Mouse (Mus musculus): ENCODE measurements at regions not wholly inside any gene's neighbourhood (a gene's known extent, or its start where the extent isn't known, plus 50 kb on each side); places are given as distances from the start of the nearest gene placed in this dataset.

DNA sequence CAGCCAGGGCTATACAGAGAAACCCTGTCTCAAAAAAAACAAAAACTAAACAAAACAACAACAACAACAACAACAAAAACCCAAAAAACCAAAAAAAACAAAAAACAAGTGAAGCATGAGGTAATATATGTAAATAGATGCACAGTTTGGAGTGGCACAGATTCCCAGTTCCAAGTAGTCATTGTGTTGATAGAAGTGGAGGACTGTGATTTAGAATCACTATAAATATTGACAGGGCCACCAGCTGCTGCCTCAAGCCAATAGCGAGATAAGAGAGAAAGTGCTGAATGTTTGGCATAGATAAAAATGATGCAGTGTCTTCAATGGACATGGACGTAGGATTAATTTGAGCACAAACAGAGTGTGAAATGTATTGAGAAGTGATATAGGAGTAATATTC lies 266.9 kb upstream of the Cntnap5a start:
- DNase-seq (ENCODE audit: low read depth) = peak; percentile 27
- no peak for TF ChIP-seq POLR2A (IDR thresholded peaks at IDR 0.05; ENCODE audit: borderline replicate concordance, extremely low read depth, insufficient read depth, insufficient read length, poor library complexity, severe bottlenecking)
- no peak for TF ChIP-seq CTCF (IDR thresholded peaks at IDR 0.05; ENCODE audit: borderline replicate concordance, extremely low read depth, insufficient read depth, insufficient read length)

- TF ChIP-seq CTCF (IDR thresholded peaks at IDR 0.05; ENCODE audit: borderline replicate concordance, extremely low read depth, insufficient read depth, insufficient read length) (no peak), POLR2A (IDR thresholded peaks at IDR 0.05; ENCODE audit: borderline replicate concordance, extremely low read depth, insufficient read depth, insufficient read length, poor library complexity, severe bottlenecking) (no peak)
- peak; percentile 63 for DNase-seq (ENCODE audit: low read depth)
Observed at GRCm38 (mm10) chr1:115422491-115422890, 262.1 kb upstream of the Cntnap5a start.

DNA sequence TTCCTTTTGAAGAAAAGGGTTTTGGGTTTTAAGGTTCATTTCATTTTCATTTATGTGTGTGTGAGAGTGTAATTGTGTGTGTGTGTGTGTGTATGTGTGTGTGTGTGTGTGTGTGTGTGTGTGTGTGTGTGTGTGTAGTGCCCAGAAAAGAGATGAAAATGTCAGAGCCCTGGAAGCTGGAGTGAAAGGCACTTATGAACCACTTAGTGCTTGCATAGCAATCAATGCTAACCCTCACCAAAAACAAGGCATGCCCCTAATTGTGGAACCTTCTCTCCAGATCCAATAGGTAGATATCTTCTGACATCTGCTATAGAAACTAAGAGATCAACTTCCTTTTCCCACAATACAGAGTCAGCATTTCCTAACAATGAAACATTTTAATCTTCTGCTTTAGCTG lies 261.6 kb upstream of the Cntnap5a start:
- DNase-seq (ENCODE audit: low read depth) = no peak
- no peak for TF ChIP-seq CTCF (IDR thresholded peaks at IDR 0.05; ENCODE audit: borderline replicate concordance, extremely low read depth, insufficient read depth, insufficient read length)
- no peak for TF ChIP-seq POLR2A (IDR thresholded peaks at IDR 0.05; ENCODE audit: borderline replicate concordance, extremely low read depth, insufficient read depth, insufficient read length, poor library complexity, severe bottlenecking)
